Mouse (Mus musculus) brown adipose tissue, adult 24 weeks (tissue): ENCODE results near the gene Ptf1a. TPM values are rescaled to one million over a fixed set of nuclear protein-coding genes. Genes with fewer than 3 reads are reported as not detected.

Source experiments
- H3K27ac ChIP-seq: fragments of 200-500 bp; replicated peaks from 2 replicates; pipeline ENCODE4 v1.5.1; 2012; ENCODE audit warnings: low read depth, mild to moderate bottlenecking, low read length
- H3K4me1 ChIP-seq: fragments of 200-500 bp; 2 replicates; pipeline ENCODE4 v1.6.1; 2012; ENCODE audit warnings: low read length, mixed read lengths; ENCODE audit not compliant: control insufficient read depth, insufficient read depth, insufficient read length
- H3K4me3 ChIP-seq: fragments of 200-500 bp; 2 replicates; pipeline ENCODE4 v1.5.1; 2012; ENCODE audit warnings: low read depth, mild to moderate bottlenecking, low read length, moderate library complexity; ENCODE audit not compliant: insufficient read depth
- polyA plus RNA-seq: library from polyadenylated mRNA; stranded (reverse); fragments of >200 nt; gene quantifications from 2 replicates; pipeline ENCODE4 v1.2.4, GENCODE M21; 2012; ENCODE audit not compliant: missing spikeins, insufficient read depth, insufficient read length

Ptf1a gene
- not detected in 2 replicates for polyA plus RNA-seq

- no peak within 1 kb of the TSS for H3K27ac ChIP-seq
- H3K4me3 ChIP-seq = no peak within 1 kb of the TSS
- no peaks in the 10 kb centered on the region for H3K4me1 ChIP-seq
Observed at GRCm38 (mm10) chr2:19444931-19445831, at the start of gene Ptf1a. Ptf1a (plus strand) TSS chr2:19445663.

GRCm38 (mm10) chr2:19405409-19405808 lies 40.1 kb upstream of the Ptf1a start:
- no peak overlapping the region for H3K4me3 ChIP-seq
- no peak overlapping the region for H3K27ac ChIP-seq
- no peaks in the 10 kb centered on the region for H3K4me1 ChIP-seq

GRCm38 (mm10) chr2:19406531-19406930 lies 38.9 kb upstream of the Ptf1a start:
- Histone ChIP-seq H3K4me3 (no peak overlapping the region), H3K4me1 (no peaks in the 10 kb centered on the region), H3K27ac (no peak overlapping the region)

GRCm38 (mm10) chr2:19414222-19414965 lies 31.1 kb upstream of the Ptf1a start:
- Histone ChIP-seq H3K27ac (no peak overlapping the region), H3K4me1 (no peaks in the 10 kb centered on the region), H3K4me3 (peak overlapping the region; percentile 29; the same call in 1 of the 2 replicates)

- H3K4me1 ChIP-seq = no peaks in the 10 kb centered on the region
- no peak overlapping the region for H3K27ac ChIP-seq
- 0 out of 2 replicates have a peak overlapping the region, but pooled peaks have one; percentile 9 for H3K4me3 ChIP-seq
Observed at GRCm38 (mm10) chr2:19415063-19415521, 30.4 kb upstream of the Ptf1a start.

GRCm38 (mm10) chr2:19416066-19416465 lies 29.4 kb upstream of the Ptf1a start:
- Histone ChIP-seq H3K27ac (no peak overlapping the region), H3K4me3 (no peak overlapping the region), H3K4me1 (no peaks in the 10 kb centered on the region)

- Histone ChIP-seq H3K4me3 (no peak overlapping the region), H3K27ac (no peak overlapping the region), H3K4me1 (no peaks in the 10 kb centered on the region)
Observed at GRCm38 (mm10) chr2:19419686-19420345, 25.6 kb upstream of the Ptf1a start.

GRCm38 (mm10) chr2:19422226-19422625 lies 23.2 kb upstream of the Ptf1a start:
- Histone ChIP-seq H3K4me3 (no peak overlapping the region), H3K27ac (no peak overlapping the region), H3K4me1 (no peaks in the 10 kb centered on the region)

- Histone ChIP-seq H3K4me3 (no peak overlapping the region), H3K27ac (no peak overlapping the region), H3K4me1 (no peaks in the 10 kb centered on the region)
Observed at GRCm38 (mm10) chr2:19423086-19423485, 22.4 kb upstream of the Ptf1a start.

GRCm38 (mm10) chr2:19429031-19429430 lies 16.4 kb upstream of the Ptf1a start:
- no peak overlapping the region for H3K27ac ChIP-seq
- no peaks in the 10 kb centered on the region for H3K4me1 ChIP-seq
- H3K4me3 ChIP-seq = no peak overlapping the region

- no peak overlapping the region for H3K4me3 ChIP-seq
- H3K4me1 ChIP-seq = no peaks in the 10 kb centered on the region
- H3K27ac ChIP-seq = no peak overlapping the region
Observed at GRCm38 (mm10) chr2:19429691-19430690, 15.5 kb upstream of the Ptf1a start.

GRCm38 (mm10) chr2:19430746-19431145 lies 14.7 kb upstream of the Ptf1a start:
- Histone ChIP-seq H3K27ac (no peak overlapping the region), H3K4me1 (no peaks in the 10 kb centered on the region), H3K4me3 (no peak overlapping the region)

GRCm38 (mm10) chr2:19431186-19431585 lies 14.3 kb upstream of the Ptf1a start:
- Histone ChIP-seq H3K4me3 (no peak overlapping the region), H3K4me1 (no peaks in the 10 kb centered on the region), H3K27ac (no peak overlapping the region)
